Mouse (Mus musculus): ENCODE data around the gene Slc41a1. TPM values are rescaled to one million over a fixed set of nuclear protein-coding genes. Genes with fewer than 3 reads are reported as not detected.

Gene Slc41a1
- total RNA-seq (2014; rRNA removed), result 28.7 and 39.5 TPM in 2 replicates
- polyA plus RNA-seq (2015; fragmentation: Nextera tagmentation; extraction: Ambion mirVana), result 16.6 and 19.7 TPM in 2 replicates

- WGBS, result 4% methylated on average over 25 of the region's 25 CpGs
- peak within 1 kb of the TSS; percentile 85 for H3K27ac ChIP-seq (ENCODE audit: low read depth, low read length)
- H3K4me2 ChIP-seq (ENCODE audit: low read depth), result peak within 1 kb of the TSS; percentile 92
- ATAC-seq (peak; percentile 12; the same call in 1 of the 2 replicates), DNase-seq (no peak)
- peak within 1 kb of the TSS; percentile 78 for H3K9ac ChIP-seq
- no peaks in the 10 kb centered on the region for H3K27me3 ChIP-seq (ENCODE audit: insufficient read depth, low read length)
- H3K36me3 ChIP-seq (ENCODE audit: insufficient read depth), result 0 out of 2 replicates have a peak, but pooled peaks cover 7% of the 10 kb centered on the region
- peaks cover 17% of the 10 kb centered on the region for H3K4me1 ChIP-seq (ENCODE audit: insufficient read depth)
- no peak for TF ChIP-seq CTCF (IDR thresholded peaks at IDR 0.05; ENCODE audit: low read depth)
- H3K4me3 ChIP-seq (ENCODE audit: low read depth, low read length), result peak within 1 kb of the TSS; percentile 80
- H3K9me3 ChIP-seq (ENCODE audit: low read length), result no peaks in the 10 kb centered on the region
Measured at GRCm38 (mm10) chr1:131827207-131827786, at the start of gene Slc41a1. Gene Slc41a1, plus strand, starts transcription at chr1:131827493.

- Histone ChIP-seq H3K4me1 (ENCODE audit: insufficient read depth) (no peaks in the 10 kb centered on the region), H3K27me3 (ENCODE audit: insufficient read depth, low read length) (no peaks in the 10 kb centered on the region), H3K4me3 (ENCODE audit: low read depth, low read length) (no peak overlapping the region), H3K4me2 (ENCODE audit: low read depth) (no peak overlapping the region), H3K9ac (no peak overlapping the region), H3K9me3 (ENCODE audit: low read length) (no peaks in the 10 kb centered on the region), H3K36me3 (ENCODE audit: insufficient read depth) (no peaks in the 10 kb centered on the region), H3K27ac (ENCODE audit: low read depth, low read length) (no peak overlapping the region)
- TF ChIP-seq CTCF (IDR thresholded peaks at IDR 0.05; ENCODE audit: low read depth), result no peak
- peak; percentile 20 for DNase-seq
- WGBS, result 33% methylated on average over 3 of the region's 3 CpGs
- peak; percentile 72; the same call in 1 of the 2 replicates for ATAC-seq
Measured at GRCm38 (mm10) chr1:131794591-131794990, 32.7 kb upstream of the Slc41a1 start.

GRCm38 (mm10) chr1:131795171-131795570 is 32.1 kb upstream of the Slc41a1 start:
- Histone ChIP-seq H3K9me3 (ENCODE audit: low read length) (no peaks in the 10 kb centered on the region), H3K36me3 (ENCODE audit: insufficient read depth) (no peaks in the 10 kb centered on the region), H3K27me3 (ENCODE audit: insufficient read depth, low read length) (no peaks in the 10 kb centered on the region), H3K4me3 (ENCODE audit: low read depth, low read length) (no peak overlapping the region), H3K4me2 (ENCODE audit: low read depth) (no peak overlapping the region), H3K4me1 (ENCODE audit: insufficient read depth) (no peaks in the 10 kb centered on the region), H3K27ac (ENCODE audit: low read depth, low read length) (no peak overlapping the region), H3K9ac (no peak overlapping the region)
- WGBS, result 85% methylated on average over 3 of the region's 3 CpGs
- TF ChIP-seq CTCF (IDR thresholded peaks at IDR 0.05; ENCODE audit: low read depth), result no peak
- ATAC-seq (no peak), DNase-seq (no peak)

- H3K9me3 ChIP-seq (ENCODE audit: low read length), result no peaks in the 10 kb centered on the region
Measured at GRCm38 (mm10) chr1:131797202-131797909, 29.9 kb upstream of the Slc41a1 start, which contains the start of gene Pm20d1. Gene Pm20d1, plus strand, starts transcription at chr1:131797381.

GRCm38 (mm10) chr1:131800001-131800400 is 27.3 kb upstream of the Slc41a1 start:
- Histone ChIP-seq H3K36me3 (ENCODE audit: insufficient read depth) (no peaks in the 10 kb centered on the region), H3K9ac (no peak overlapping the region), H3K27me3 (ENCODE audit: insufficient read depth, low read length) (no peaks in the 10 kb centered on the region), H3K4me1 (ENCODE audit: insufficient read depth) (no peaks in the 10 kb centered on the region), H3K27ac (ENCODE audit: low read depth, low read length) (no peak overlapping the region), H3K9me3 (ENCODE audit: low read length) (no peaks in the 10 kb centered on the region), H3K4me3 (ENCODE audit: low read depth, low read length) (no peak overlapping the region), H3K4me2 (ENCODE audit: low read depth) (no peak overlapping the region)
- 44% methylated on average over 1 of the region's 1 CpGs for WGBS
- no peak for TF ChIP-seq CTCF (IDR thresholded peaks at IDR 0.05; ENCODE audit: low read depth)
- ATAC-seq (no peak), DNase-seq (no peak)

More at GRCm38 (mm10) chr1:131797202-131797909, 29.9 kb upstream of the Slc41a1 start, which contains the start of gene Pm20d1:
- Histone ChIP-seq H3K4me1 (ENCODE audit: insufficient read depth) (no peaks in the 10 kb centered on the region), H3K36me3 (ENCODE audit: insufficient read depth) (no peaks in the 10 kb centered on the region), H3K4me3 (ENCODE audit: low read depth, low read length) (peak within 1 kb of the TSS; percentile 13; the same call in 1 of the 2 replicates), H3K27me3 (ENCODE audit: insufficient read depth, low read length) (no peaks in the 10 kb centered on the region), H3K9ac (peak within 1 kb of the TSS; percentile 36; the same call in 1 of the 2 replicates), H3K4me2 (ENCODE audit: low read depth) (peak within 1 kb of the TSS; percentile 38), H3K27ac (ENCODE audit: low read depth, low read length) (no peak within 1 kb of the TSS)
- DNase-seq, result no peak
- 7% methylated on average over 26 of the region's 26 CpGs for WGBS
- peak; percentile 32; the same call in 1 of the 2 replicates for ATAC-seq
- TF ChIP-seq CTCF (IDR thresholded peaks at IDR 0.05; ENCODE audit: low read depth), result no peak

GRCm38 (mm10) chr1:131801071-131801470 is 26.2 kb upstream of the Slc41a1 start:
- Histone ChIP-seq H3K4me2 (ENCODE audit: low read depth) (no peak overlapping the region), H3K9me3 (ENCODE audit: low read length) (no peaks in the 10 kb centered on the region)
- ATAC-seq, result no peak

GRCm38 (mm10) chr1:131802652-131803051 is 24.6 kb upstream of the Slc41a1 start:
- H3K4me1 ChIP-seq (ENCODE audit: insufficient read depth), result no peaks in the 10 kb centered on the region
- 77% methylated on average over 5 of the region's 5 CpGs for WGBS
- no peak for ATAC-seq

More at GRCm38 (mm10) chr1:131801071-131801470, 26.2 kb upstream of the Slc41a1 start:
- no peak for DNase-seq
- H3K27ac ChIP-seq (ENCODE audit: low read depth, low read length), result no peak overlapping the region
- H3K36me3 ChIP-seq (ENCODE audit: insufficient read depth), result no peaks in the 10 kb centered on the region
- 95% methylated on average over 8 of the region's 8 CpGs for WGBS
- H3K4me1 ChIP-seq (ENCODE audit: insufficient read depth), result no peaks in the 10 kb centered on the region
- TF ChIP-seq CTCF (IDR thresholded peaks at IDR 0.05; ENCODE audit: low read depth), result no peak
- H3K27me3 ChIP-seq (ENCODE audit: insufficient read depth, low read length), result no peaks in the 10 kb centered on the region
- no peak overlapping the region for H3K4me3 ChIP-seq (ENCODE audit: low read depth, low read length)
- no peak overlapping the region for H3K9ac ChIP-seq

More at GRCm38 (mm10) chr1:131802652-131803051, 24.6 kb upstream of the Slc41a1 start:
- no peak overlapping the region for H3K9ac ChIP-seq
- no peaks in the 10 kb centered on the region for H3K9me3 ChIP-seq (ENCODE audit: low read length)
- no peak overlapping the region for H3K4me3 ChIP-seq (ENCODE audit: low read depth, low read length)
- H3K27me3 ChIP-seq (ENCODE audit: insufficient read depth, low read length), result no peaks in the 10 kb centered on the region
- no peaks in the 10 kb centered on the region for H3K36me3 ChIP-seq (ENCODE audit: insufficient read depth)
- DNase-seq, result no peak
- no peak overlapping the region for H3K4me2 ChIP-seq (ENCODE audit: low read depth)
- no peak for TF ChIP-seq CTCF (IDR thresholded peaks at IDR 0.05; ENCODE audit: low read depth)
- no peak overlapping the region for H3K27ac ChIP-seq (ENCODE audit: low read depth, low read length)

All from forebrain, postnatal 0 days (tissue).